Mouse (Mus musculus) left cerebral cortex, adult 2 months (tissue): ENCODE data around the gene Zbtb2. TPM values are rescaled to one million over a fixed set of nuclear protein-coding genes. Genes with fewer than 3 reads are reported as not detected.
A peak's percentile ranks its signal among the peaks of the same experiment; 100 is the strongest.

Source experiments
- DNase-seq, 2 experiments: peaks; one replicate each; pipeline ENCODE4 v3.0.0; 2021 to 2022; ENCODE audit warnings: low spot score in 2 of 2, mixed read lengths in 1 of 2; ENCODE audit errors: extremely low spot score in 1 of 2
- H3K27ac ChIP-seq: fragments of 200-600 bp; 2 replicates; pipeline ENCODE4 v1.8.1; 2022
- H3K4me3 ChIP-seq: fragments of 200-600 bp; 2 replicates; pipeline ENCODE4 v1.8.1; 2022
- CTCF ChIP-seq: fragments of 200-600 bp; IDR thresholded peaks from 2 replicates; pipeline ENCODE4 v1.8.1; 2022; ENCODE audit warnings: antibody characterized with exemption, mild to moderate bottlenecking, moderate library complexity
- intact Hi-C: fragments of 180-260 bp; cut with DNase I; formaldehyde crosslinking; loops from one replicate; pipeline ENCODE4 v1.15.1; 2025
- total RNA-seq, 2 experiments: library from RNA; stranded (reverse); gene quantifications; 2 replicates each; pipeline ENCODE4 v1.2.3; 2021

The Zbtb2 gene
- total RNA-seq, 2 experiments from 2014 or later: 9.8 to 12.2 TPM

GRCm38 (mm10) chr10:4405511-4405910, 17.6 kb upstream of the Zbtb2 start:
- TF ChIP-seq CTCF: no peak
- no peak for DNase-seq
- intact Hi-C loops: no loop called here
- Histone ChIP-seq H3K27ac (no peak overlapping the region), H3K4me3 (no peak overlapping the region)

GRCm38 (mm10) chr10:4404895-4405491, 17.1 kb upstream of the Zbtb2 start:
- H3K27ac ChIP-seq: no peak overlapping the region
- DNase-seq: no peak
- peak; percentile 75 for TF ChIP-seq CTCF
- intact Hi-C loops: no loop called here
- H3K4me3 ChIP-seq: no peak overlapping the region

GRCm38 (mm10) chr10:4398058-4398457, 10.2 kb upstream of the Zbtb2 start:
- no peak for TF ChIP-seq CTCF

GRCm38 (mm10) chr10:4395321-4395720, 7.4 kb upstream of the Zbtb2 start:
- Histone ChIP-seq H3K4me3 (no peak overlapping the region), H3K27ac (no peak overlapping the region)
- intact Hi-C loops: loop anchor here (2.0 kb wide), 1 partner anchor 35 kb away; no protein-coding TSS in a partner anchor
- TF ChIP-seq CTCF: no peak
- no peak for DNase-seq

More at GRCm38 (mm10) chr10:4398058-4398457, 10.2 kb upstream of the Zbtb2 start:
- H3K4me3 ChIP-seq: no peak overlapping the region
- no peak overlapping the region for H3K27ac ChIP-seq
- DNase-seq: no peak
- intact Hi-C loops: no loop called here

GRCm38 (mm10) chr10:4391851-4392250, 3.9 kb upstream of the Zbtb2 start:
- TF ChIP-seq CTCF: peak; percentile 71
- Histone ChIP-seq H3K4me3 (no peak overlapping the region), H3K27ac (no peak overlapping the region)
- intact Hi-C loops: no loop called here
- no peak for DNase-seq

GRCm38 (mm10) chr10:4391076-4391475, 3.2 kb upstream of the Zbtb2 start:
- DNase-seq: no peak
- intact Hi-C loops: no loop called here
- H3K27ac ChIP-seq: no peak overlapping the region
- no peak overlapping the region for H3K4me3 ChIP-seq
- TF ChIP-seq CTCF: no peak

- no peak for DNase-seq
- no peak for TF ChIP-seq CTCF
- Histone ChIP-seq H3K4me3 (no peak overlapping the region), H3K27ac (no peak overlapping the region)
- intact Hi-C loops: no loop called here
Observed at GRCm38 (mm10) chr10:4390550-4390949, 2.6 kb upstream of the Zbtb2 start.

GRCm38 (mm10) chr10:4389461-4390112, 1.7 kb upstream of the Zbtb2 start:
- no peak for TF ChIP-seq CTCF
- intact Hi-C loops: no loop called here
- DNase-seq: no peak

GRCm38 (mm10) chr10:4389036-4389435, 1.1 kb upstream of the Zbtb2 start:
- Histone ChIP-seq H3K4me3 (peak overlapping the region; percentile 88), H3K27ac (no peak overlapping the region; the same call in 1 of the 2 replicates)
- no peak for TF ChIP-seq CTCF
- intact Hi-C loops: no loop called here
- no peak for DNase-seq

More at GRCm38 (mm10) chr10:4389461-4390112, 1.7 kb upstream of the Zbtb2 start:
- peak overlapping the region; percentile 9; the same call in 1 of the 2 replicates for H3K27ac ChIP-seq
- H3K4me3 ChIP-seq: no peak overlapping the region; the same call in 1 of the 2 replicates

GRCm38 (mm10) chr10:4388384-4388745, 457 bp upstream of the Zbtb2 start:
- intact Hi-C loops: no loop called here
- peak overlapping the region; percentile 99 for H3K27ac ChIP-seq
- peak overlapping the region; percentile 88 for H3K4me3 ChIP-seq
- TF ChIP-seq CTCF: no peak
- DNase-seq: no peak

- H3K4me3 ChIP-seq: peak overlapping the region; percentile 88
- intact Hi-C loops: loop anchor here (2.0 kb wide), 1 partner anchor 46 kb away; the partner anchor contains the start of genes Armt1 and Rmnd1
- no peak for TF ChIP-seq CTCF
- DNase-seq: peak; percentile 91 to 94
- peak overlapping the region; percentile 99 for H3K27ac ChIP-seq
Observed at GRCm38 (mm10) chr10:4386609-4387591, 1.0 kb downstream of the Zbtb2 start.

- TF ChIP-seq CTCF: no peak
- intact Hi-C loops: no loop called here
- Histone ChIP-seq H3K27ac (no peak overlapping the region), H3K4me3 (no peak overlapping the region)
- no peak for DNase-seq
Observed at GRCm38 (mm10) chr10:4384244-4384643, 3.7 kb downstream of the Zbtb2 start.
